Mouse (Mus musculus) adrenal gland, adult 2 months (tissue): Measurements from ENCODE around the gene Usp46. TPM values are rescaled to one million over a fixed set of nuclear protein-coding genes. Genes with fewer than 3 reads are reported as not detected.
"Not testable (repeated sequence)": the region's sequence is repeated elsewhere in the genome, so short reads cannot be mapped to it uniquely, and the experiment has no call there.

ENCODE experiments used
- DNase-seq: peaks from one replicate; pipeline ENCODE4 v3.0.0; 2021
- long read RNA-seq: library from polyadenylated mRNA; stranded (forward); transcript quantifications from one replicate; pipeline ENCODE4 v2.0.0, GENCODE M21; 2021
- polyA plus RNA-seq: library from polyadenylated mRNA; depleted of rRNA; stranded (reverse); fragments of >200 nt; gene quantifications from 2 replicates; pipeline ENCODE4 v1.2.3, GENCODE M21; 2012; rRNA removed
- total RNA-seq, 2 experiments: library from RNA; stranded (reverse); gene quantifications; 2 replicates each; pipeline ENCODE4 v1.2.3; 2021

Gene Usp46
- 10 to 100 TPM; 29.5 to 32.6 TPM for total RNA-seq
- polyA plus RNA-seq: 1.5 TPM in 2 replicates
- long read RNA-seq, full-length matches to known transcripts: 16 of 19 reads
- long read RNA-seq, partial matches to known transcripts: 0 of 19 reads
- long read RNA-seq, other reads (novel, unspliced or antisense): 3 of 19 reads

DNA sequence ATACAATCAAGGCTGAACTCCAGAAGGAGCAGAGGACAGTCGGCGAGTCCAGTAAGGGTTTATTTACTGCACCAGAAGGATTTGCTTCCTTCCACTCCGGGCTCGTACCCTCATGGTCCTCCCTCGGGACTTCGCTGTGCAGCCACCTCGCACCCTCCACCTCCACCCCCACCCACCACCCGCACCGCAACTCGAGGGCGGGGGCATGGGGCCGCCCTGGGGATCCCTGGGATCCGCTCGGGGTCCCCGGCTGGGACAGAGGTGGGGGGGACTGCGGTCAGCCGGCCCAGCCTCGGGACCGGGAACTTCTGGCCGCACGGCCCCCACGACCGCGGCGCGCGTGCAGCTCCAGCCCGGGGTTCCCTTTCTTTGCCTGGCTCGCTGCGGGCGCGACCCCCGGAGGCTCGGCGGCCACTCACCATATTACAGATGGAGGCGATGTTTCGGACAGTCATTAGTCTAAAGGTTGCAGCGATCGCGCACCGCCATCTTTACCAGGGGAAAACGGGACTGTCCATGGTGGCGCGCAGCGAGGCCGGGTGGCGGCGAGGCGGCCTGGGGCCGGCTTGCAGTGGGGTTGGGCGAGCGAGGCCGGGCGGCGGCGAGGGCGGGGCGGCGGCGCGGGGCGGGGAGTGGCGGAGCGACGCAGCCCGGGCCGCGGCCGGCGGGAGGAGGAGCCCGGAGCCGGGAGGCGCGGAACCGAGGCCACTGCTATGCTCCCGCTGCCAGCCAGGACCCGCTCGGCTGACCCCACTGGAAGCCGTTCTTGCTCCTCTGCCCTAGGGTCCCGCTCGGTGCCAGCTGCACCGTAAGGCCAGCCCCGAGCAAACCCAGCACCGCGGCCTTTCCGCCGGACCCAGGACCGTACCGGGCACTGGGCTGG, at the start of gene Usp46:
TSS of gene Usp46 (minus strand) at position 601 of the 883 bp plus-strand sequence.
- DNase-seq: peak; percentile 94

DNA sequence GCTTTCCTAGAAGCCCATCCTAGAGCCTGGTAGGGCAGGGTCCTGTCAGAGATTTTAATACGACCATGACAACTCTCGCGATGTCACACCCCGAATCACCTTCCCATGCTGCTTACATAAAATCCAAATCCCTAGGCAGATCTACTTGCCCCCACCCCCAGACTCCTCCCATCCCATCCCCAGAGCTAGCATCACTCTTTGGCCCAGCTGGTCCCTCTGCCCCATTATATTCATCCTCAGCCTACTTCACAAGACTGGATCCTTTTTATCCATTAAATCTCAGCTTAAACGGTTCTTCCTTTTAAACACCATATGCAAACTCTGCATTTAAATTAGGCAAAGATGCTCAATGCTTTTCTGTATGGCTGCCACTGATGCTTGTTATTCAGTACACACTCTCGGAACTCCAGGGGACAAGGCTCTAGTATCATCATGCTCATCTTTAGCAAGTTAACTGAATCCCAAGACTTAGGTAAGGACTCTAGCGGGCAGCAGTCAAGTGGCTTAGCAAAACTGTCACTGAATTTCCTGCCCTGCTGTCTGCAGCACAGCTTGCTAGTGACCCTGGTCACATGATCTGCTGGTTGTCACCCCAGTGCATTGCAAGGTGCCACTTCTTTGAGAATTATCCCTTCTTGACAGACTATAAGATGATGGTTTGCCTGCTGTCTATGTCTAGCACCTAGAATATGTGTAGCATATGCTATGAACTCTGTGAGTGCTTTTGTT, 45.9 kb upstream of the Usp46 start:
- DNase-seq: no peak

DNA sequence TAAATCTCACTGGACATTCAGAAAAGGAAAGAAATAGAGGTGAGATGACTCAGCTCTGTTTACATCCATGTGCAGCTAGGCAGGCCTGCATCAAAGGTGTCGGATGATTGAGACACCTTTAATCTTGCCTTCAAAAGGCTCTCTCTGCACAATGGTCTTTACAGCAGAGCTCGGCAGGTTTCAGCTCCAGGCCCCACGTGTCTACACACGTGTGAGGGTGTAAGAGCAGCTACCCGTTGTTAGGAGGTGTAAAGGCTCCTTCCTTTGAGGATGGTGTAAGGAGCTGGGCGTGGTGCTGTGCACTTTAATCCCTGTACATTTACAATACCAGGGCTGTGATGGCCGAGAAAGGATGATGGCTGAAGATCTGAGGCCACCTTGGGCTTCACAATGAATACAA, 37.2 kb upstream of the Usp46 start:
- DNase-seq: no peak

DNA sequence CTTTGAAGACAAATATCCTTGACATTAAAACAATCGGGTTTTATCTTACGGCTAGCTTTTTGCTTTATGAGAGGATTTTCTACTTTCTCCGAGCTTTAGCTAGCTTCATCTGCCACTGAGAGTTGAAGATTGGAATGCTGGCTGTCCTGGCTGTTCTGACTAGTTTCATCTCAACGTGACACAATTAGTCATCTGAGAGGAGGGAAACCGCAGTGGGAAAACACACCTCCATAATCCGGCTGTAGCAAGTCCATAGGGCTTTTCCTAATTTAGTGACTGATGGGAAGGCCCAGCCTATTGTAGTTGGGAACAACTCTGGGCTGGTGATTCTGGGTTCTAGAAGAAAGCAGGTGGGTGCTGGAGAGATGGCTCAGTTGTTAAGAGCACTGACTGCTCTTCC, 33.5 kb upstream of the Usp46 start:
- DNase-seq: peak; percentile 29

DNA sequence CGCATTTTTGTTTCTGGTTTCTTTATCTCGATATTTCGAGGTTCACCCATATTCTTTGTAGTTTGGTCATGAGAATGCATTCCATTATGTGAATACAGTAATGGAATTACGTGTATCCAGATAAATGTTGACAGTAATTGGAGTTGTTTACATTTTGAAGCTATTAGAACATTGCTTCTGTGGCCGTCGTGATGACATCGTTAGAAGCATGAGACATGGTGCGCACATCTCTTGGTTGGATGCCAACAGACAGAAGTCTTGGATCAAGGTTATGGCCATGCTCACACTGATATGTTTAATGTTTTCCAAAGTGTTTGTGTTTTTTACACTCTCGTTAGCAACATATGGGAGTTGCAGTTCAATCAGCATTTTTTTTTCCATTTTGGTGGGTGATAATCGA, 30.8 kb upstream of the Usp46 start:
- no peak for DNase-seq

DNA sequence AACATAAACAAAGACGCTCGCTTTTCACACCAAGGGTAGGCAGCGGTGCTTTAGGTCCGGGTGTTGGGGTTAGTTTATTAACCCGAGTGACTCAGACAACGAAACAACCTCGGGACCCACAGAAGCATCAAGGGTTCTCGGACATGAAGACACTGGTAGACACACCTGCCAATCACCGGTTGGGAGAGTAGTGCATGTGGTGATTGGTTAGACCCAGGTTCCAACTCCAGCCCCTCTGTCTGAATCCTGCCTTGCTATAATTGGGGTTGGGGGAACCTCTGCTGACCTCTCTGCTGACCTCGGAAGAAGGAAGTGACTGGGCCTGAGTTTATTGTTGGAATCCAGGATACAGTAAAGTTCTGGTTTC, 29.6 kb upstream of the Usp46 start:
- DNase-seq: no peak

DNA sequence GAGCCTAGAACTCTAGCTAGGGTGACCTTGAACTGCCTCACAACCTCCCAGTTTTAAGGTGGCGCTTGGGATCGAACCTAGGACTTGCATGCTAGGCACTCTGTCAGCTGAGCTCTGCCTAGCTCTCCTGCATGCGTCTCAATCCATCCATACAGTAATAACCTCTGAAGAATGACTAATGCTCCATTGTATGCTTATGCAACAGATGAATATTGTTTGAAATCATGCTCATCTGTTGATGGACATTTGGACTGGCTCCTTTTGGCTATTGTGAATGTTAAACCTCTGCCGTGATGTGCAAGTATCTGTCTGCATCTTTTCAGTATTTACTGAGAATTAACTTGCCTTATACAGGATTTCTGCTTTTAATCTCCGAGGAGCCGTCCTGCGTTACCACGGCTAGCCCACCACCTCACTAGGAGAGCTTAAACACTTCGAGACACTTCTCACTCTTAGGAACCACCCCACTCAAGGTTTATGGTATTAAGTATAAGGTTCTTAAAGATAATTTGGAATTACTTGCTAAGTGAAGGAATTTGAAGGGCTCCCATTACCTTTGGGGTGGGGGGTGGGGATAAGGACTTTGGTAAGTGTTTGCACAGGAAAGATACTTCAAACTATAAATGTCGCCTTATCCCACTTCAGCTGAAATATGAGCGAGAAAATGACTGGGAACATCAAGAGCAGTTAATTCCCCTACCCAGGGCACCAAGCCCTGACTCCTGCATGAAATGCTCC, 29.1 kb upstream of the Usp46 start:
- no peak for DNase-seq

DNA sequence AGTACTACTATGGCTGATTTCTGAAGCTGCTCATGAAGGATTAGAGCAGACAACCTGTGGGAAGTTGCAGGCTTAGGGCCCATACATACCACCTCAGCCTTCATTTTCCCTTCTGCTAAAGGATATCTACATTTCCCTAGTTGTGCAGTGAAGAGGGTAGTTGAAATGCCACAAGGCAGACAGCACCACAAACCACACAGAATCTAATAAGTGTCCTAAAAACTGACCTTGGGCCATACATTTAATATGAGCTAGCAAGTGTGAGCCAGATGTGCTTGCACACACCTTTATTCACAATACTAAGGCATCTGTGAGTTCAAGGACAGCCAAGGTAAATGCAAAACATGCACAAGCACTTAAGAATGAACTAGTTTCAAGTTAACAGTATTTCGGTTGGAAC, 27.8 kb upstream of the Usp46 start:
- DNase-seq: no peak

DNA sequence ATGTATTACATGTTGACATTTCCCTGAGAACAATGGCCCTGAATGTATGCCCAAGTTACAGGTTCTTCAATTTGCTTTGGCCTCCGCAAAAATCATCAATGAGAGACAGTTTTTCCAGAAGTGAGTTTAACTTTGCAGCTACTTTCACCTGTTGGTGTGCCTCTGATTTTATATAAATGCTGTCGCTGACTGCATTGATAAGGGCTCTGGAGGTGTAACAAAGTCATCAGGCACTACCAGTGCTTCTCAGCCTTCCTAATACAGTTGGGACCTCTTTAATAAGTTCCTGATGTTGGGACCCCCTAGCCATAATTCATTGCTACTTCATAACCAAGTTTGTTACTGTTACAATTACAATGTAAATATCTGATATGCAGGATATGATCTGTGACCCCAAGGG, 27.4 kb upstream of the Usp46 start:
- no peak for DNase-seq

DNA sequence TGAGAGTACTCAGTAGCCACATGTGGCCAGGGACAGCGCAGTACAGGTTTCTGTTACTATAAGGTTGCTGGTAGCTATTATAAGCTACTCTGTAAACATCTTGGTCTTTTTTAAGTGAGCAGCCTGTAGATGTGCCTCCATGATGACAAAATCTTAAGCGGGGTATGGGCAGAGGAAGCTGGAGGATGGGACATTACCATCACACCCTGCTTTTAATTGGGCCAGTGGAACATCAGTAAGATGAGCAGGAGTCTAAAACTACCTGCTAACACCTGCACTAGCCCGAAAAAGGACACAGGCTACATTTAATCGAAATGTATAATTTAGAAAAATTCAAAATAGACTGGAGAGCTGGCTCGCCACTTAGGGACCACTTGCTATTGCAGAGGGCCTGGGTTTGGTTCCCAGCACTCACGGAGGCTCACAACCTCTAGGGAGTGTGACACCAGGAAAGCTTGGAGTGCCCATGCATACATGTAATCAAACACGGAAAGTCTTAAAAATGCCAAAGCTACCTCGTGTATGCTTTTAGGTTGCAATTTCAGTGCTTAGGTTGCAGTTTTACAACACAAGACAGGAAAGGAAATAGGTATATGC, 26.7 kb upstream of the Usp46 start:
- no peak for DNase-seq

DNA sequence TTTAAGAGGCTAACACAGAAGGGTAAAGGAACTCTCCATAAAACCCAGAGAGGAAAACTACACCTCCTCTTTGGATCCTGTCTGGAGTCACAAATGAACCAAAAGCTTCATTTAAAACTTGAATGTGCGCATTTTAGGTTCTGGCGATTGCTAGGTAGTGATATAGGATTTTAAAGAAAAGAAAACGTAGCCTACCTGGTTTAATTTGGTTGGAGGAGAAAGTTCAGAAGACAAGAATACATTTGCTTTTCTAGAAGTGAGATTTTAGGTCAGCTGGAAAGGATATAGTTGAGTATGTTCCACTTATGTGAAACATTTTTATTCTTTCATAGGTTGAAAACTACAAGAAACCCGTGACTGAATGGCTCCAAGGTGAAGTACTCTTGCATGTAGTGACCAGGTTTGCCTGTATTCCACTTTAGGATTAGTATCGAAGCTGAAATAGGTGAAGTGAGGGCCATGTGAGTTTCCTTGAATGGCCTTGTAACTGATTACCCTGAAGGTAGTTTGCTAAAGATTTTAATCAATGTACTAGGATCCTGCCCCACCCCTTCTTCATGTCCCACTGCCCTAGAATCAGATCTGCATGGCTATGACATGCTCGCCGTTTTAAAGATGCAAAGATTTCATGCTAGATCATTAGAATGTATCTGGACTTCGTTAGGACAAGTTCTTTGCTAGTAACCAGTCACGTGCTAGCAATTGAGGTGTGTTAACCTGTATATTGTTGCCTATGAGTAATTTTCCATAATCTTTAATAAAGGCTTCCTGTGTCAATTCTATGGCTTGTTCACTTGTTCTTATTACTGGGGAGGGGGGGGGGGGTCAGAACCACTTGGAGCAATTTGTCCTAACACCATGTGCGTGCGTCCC, 25.6 kb upstream of the Usp46 start:
- no peak for DNase-seq

DNA sequence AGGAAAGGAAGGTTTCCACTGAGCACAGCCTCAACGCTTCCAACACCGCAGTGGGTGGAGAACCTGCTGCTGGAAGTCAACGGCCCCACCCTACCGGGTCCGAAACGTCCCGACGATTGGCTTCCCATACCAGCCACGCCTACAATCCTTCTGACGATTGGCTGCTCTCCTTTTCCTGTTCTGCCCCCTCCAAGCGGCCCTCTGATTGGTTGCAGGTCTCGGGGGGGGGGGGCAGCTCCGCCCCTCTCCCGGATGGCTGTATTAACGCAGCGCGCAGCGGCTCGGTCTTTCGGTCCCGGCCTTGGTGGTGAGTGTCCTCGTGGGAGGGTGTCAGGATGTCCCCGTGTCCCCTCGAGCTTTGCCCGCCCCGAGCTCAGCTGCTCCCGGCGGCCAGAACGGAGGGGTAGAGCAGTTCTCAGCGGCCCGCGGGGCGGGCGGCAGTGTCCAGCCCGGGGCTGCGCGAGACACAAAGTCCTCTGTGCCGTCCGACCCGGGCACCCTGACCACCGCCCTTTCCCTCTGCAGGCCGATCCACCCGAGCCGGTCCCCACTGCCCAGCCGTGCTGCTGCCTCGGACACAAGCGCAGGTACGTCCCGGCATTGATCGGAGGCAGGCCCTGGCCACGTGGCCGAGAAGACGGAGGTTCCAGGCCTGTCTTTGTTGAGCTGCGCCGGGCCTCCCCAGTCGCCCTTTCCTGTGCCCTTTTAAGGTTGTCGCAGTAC, 24.8 kb upstream of the Usp46 start:
- DNase-seq: peak; percentile 96

DNA sequence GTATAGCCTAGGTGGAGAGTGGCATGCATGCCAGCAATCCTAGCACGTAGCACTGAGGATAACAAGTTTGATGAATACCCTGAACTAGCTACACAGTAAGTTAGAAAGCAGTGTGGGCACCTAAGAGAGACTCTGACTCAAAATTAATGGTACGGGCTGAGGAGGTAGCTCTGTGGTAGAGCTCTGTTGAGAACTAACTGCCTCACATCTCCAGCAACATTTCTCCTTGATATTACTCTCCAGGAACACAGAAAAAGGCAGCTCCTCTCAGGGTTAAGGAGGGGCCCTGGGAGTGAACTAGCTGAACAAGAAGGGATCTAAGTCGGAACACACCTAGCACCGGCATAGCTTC, 24.2 kb upstream of the Usp46 start:
- no peak for DNase-seq

DNA sequence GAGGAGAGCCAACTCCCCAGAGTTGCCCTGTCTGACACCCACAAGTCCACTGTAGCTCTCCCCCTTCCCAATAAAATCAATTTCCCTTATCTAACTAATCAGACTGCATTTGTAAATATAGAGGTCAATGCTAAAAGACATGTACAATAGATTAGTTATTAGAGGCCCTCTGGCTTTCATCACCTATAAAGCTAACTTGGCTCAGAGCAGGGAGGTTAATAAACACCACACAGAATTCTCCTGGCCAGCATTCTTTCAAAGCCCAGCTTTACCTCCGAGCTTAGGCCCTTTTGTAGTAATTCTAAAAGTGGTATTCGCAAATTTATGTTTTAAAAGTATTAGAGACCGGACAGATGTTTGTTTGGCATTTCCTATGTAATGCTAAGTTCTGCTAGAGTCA, 21.4 kb upstream of the Usp46 start:
- DNase-seq: no peak

DNA sequence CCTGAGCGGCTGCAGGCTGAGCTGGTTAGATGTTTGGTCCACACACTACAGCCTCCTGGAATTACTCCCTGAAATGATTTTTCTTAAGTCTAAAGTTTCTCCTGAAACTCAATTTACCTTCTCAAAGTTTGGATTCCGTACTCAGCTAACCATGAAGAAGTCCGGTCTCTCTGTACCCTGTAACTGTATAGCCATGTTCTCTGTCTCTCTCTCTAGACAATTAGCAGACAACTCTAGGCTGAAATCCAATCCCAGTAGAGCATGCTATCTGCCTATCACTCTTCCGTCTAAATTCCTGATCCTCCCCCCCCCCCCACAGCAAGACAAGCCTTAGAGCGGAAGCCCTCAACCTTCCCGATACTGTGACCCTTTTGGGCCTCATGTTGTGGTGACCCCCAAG, 13.5 kb upstream of the Usp46 start:
- no peak for DNase-seq

DNA sequence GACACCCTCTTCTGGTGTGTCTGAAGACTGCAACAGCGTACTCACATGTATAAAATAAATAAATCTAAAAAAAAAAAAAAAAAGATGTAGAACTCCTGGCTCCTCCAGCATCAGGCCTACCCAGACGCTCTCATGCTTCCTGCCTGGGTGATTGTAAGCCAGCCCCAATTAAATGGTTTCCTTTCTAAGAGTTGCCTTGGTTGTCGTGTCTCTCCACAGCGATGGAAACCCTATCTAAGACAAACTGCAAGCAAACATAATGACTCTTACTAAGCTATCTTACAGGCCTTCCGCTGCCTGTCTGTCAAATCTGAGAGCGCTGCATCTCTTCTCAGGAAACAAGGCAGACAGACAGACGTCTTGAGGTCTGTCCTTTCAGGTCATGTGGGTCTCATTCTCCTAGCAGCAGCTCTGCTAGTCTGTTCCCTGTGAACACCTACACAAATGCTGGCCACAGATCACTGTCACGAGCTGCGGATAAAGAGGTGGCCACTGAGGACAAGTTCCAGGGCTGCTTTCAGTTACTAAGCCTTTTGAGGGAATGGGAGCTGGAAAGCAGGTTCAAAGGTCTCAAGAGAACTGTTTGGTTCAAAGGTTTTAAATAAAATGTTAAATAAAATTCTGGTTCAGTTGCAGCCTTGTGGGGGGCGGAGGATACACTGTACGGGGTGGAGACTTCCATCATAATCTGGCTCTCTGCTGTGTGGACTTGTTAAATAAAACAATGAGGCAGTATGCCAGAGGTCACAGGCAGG, 10.8 kb upstream of the Usp46 start:
- no peak for DNase-seq

DNA sequence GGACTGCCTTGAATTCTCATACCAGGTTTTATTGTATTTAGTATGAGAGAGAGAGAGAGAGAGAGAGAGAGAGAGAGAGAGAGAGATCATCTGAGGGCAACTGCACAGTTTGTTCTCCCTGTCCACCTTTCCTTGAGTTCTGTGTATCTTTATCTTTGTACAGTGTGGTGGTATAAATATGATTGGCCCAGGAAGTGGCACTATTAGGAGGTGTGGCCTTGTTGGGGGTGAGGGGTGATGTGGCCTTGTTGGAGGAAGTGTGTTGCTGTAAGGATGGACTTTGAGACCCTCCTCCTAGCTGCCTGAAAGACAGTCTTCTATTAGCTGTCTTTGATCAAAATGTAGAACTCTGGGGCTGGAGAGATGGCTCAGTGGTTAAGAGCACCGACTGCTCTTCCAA, 10.2 kb upstream of the Usp46 start:
- DNase-seq: no peak

DNA sequence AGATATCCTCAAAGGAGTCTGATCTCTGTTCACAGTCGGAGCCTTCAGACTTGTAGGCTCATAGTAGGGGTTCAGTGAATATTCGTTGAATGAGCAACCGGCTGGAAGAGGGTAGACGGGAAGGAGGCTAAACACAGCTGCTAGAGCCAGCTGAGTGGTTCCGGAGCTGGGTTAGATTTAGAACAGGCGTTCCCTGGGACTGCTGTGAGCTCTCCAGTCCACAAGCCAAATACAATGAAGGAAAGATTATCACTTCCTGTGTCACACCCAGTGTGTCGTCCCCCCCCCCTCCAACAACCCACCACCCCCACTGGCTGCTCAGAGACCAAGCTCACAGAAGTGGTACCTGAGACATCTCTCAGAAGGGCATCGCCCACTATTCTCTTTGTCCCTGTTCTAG, 9.7 kb upstream of the Usp46 start:
- no peak for DNase-seq

DNA sequence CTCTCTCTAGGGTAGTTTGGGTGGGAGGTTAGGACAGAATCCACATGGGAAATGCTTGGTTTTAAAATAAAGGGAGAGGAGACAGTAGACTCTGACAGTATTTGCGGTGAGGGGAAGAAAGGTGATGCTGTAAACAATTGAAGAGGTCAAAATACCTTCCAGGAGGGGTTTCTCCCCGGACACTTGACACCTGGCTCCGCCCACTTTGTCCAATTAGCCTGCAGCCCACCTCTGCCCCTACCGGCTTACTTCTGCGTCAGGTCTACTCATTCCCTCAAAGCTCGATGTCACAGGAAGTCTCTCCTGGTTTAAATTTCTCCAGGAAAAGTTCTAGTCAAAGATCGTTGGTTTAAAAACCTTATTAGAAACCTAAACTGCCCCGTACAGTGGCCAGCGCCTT, 8.5 kb upstream of the Usp46 start:
- no peak for DNase-seq

DNA sequence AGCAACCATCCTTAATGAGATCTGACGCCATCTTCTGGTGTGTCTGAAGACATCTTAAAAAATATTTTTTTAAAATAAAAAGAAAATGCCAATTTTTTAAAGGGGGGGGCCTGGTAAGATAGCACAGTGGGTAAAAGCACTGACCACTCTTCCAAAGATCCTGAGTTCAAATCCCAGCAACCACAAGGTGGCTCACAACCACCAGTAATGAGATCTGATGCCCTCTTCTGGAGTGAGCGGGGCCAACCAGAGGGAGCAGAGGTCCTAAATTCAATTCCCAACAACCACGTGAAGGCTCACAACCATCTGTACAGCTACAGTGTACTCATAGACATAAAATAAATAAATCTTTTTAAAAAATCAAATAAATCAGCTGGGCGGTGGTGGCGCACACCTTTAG, 2.3 kb upstream of the Usp46 start:
- not testable (repeated sequence) for DNase-seq
